Mouse (Mus musculus): Measurements from ENCODE around the gene Kif6.

GRCm38 (mm10) chr17:49710101-49710630, 95.2 kb downstream of the Kif6 start:
- TF ChIP-seq GATA1 (IDR thresholded peaks at IDR 0.05; ENCODE audit: borderline replicate concordance, low read length) (no peak), FLI1 (IDR thresholded peaks at IDR 0.05; ENCODE audit: low read length) (no peak)

Data from megakaryocyte, embryonic 14.5 days (primary cell).